Mouse (Mus musculus): ENCODE measurements around the gene Txlnb.

DNA sequence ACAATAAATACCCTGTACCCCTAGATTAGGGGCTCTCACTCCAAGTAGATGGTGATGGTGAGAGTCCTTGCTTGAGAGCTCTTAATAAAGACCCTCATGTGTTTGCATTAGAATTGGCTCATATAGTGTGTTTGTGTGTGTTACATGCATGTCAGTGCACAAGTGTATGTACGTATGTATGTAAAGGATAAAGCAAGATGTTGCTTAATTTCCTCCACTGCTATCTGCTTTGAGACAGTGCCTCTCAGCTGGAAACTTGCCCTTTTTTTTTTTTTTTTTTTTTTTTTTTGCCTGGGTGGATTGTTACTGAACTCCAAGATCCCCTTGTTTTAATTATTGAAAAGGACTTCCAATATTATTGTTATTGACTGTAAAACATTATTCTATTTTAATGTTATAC, 34.4 kb upstream of the Txlnb start:
- no peak for TF ChIP-seq CTCF (IDR thresholded peaks at IDR 0.05; ENCODE audit: low read depth, low read length)
- TF ChIP-seq POLR2AphosphoS5 (IDR thresholded peaks at IDR 0.05; ENCODE audit: insufficient replicate concordance, low read depth, low read length): no peak
- TF ChIP-seq TAL1 (conservative IDR thresholded peaks at IDR 0.05; ENCODE audit: low read depth, low read length): no peak
